Mouse (Mus musculus) left cerebral cortex, adult 11 months (tissue): ENCODE measurements around the gene B4galnt2.
"Not testable (repeated sequence)": the region's sequence is repeated elsewhere in the genome, so short reads cannot be mapped to it uniquely, and the experiment has no call there.

ENCODE experiments used
- DNase-seq: peaks from one replicate; pipeline ENCODE4 v3.0.0; 2022; ENCODE audit warnings: low spot score

Gene B4galnt2

GRCm38 (mm10) chr11:95896446-95897179 is 18.1 kb downstream of the B4galnt2 start:
- no peak for DNase-seq

GRCm38 (mm10) chr11:95890462-95891051 is 24.1 kb downstream of the B4galnt2 start:
- no peak for DNase-seq

- DNase-seq: not testable (repeated sequence)
Measured at GRCm38 (mm10) chr11:95879861-95880260, 34.8 kb downstream of the B4galnt2 start.

- no peak for DNase-seq
Measured at GRCm38 (mm10) chr11:95876296-95876695, 38.4 kb downstream of the B4galnt2 start.

DNA sequence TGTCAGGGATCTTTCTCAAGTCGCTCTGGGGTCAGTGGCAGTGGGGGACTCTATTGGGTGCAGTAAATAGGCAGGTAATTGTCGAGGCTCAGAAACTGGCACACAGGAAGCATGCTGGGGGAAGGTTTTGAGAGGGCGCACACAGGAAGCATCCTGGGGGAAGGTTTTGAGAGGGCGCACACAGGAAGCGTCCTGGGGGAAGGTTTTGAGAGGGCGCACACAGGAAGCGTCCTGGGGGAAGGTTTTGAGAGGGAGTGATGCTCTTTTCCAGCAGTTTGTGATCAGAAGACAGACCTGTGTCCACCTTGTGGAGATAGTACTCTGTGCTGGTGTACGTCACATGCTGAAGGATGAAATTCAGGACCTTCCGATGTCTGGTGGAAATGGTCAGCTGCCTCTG is 38.9 kb downstream of the B4galnt2 start:
- DNase-seq: no peak

- no peak for DNase-seq
Measured at GRCm38 (mm10) chr11:95869918-95870470, 44.7 kb downstream of the B4galnt2 start.

DNA sequence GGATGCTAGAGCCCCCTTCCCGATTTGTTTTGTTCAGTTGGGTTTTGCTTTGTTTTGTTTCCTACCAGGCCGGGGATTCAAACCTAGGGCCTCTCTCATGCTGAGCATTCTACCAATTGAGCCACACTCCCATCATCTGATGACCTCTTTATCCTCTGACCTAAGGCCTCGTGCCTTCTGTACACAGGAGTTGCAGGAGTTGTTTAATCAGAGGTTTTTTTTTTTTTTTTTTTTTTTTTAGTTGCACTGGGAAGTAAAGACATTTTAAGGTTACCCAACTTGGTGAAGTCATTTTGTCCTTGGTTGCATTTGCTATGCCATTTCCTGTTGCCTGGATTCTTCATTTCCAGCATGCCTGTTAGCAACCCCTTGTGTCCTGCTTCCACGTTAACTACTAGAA is 45.2 kb downstream of the B4galnt2 start:
- no peak for DNase-seq

DNA sequence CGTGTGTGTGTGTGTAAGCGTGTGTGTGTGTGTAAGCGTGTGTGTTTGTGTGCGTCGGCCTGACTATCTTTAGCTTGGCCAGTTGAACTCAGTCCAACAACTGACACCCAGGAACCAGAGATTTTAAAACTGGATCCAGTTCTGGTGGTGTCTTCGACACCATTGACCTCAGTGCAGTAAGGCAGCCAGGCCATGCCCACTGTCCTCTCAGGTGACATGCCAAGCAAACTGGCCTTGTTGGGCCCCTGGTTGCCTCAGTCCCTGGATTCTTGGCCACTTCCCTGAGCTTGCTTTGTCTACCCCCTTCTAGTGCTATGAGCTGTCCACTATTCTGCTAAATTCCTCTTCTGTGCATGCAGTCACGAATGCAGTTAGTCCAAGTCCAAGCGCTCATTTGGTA is 53.3 kb downstream of the B4galnt2 start:
- DNase-seq: no peak

DNA sequence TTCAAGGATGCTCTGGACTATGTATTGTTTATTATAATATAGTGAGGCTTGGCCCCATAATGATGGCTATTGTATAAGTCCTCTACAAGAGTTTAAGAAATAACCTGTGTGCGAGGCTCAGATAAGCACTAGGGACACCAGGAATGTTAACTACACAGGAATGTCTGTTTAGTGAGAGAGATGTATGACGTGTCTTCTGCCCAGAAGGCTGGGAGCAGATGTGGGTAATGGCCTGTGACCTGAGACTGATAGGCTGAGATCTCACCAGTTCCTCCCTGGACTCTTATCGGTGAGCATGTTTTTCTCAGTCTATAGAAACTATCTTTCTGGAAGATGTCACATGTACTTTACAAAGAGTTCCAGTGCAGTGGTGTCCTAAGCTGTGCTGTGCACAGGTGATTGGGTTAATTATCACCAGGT is 54.6 kb downstream of the B4galnt2 start:
- DNase-seq: no peak

GRCm38 (mm10) chr11:95859468-95859855 is 55.2 kb downstream of the B4galnt2 start:
- peak; percentile 59 for DNase-seq

GRCm38 (mm10) chr11:95858528-95859467 is 55.9 kb downstream of the B4galnt2 start:
- peak; percentile 96 for DNase-seq

DNA sequence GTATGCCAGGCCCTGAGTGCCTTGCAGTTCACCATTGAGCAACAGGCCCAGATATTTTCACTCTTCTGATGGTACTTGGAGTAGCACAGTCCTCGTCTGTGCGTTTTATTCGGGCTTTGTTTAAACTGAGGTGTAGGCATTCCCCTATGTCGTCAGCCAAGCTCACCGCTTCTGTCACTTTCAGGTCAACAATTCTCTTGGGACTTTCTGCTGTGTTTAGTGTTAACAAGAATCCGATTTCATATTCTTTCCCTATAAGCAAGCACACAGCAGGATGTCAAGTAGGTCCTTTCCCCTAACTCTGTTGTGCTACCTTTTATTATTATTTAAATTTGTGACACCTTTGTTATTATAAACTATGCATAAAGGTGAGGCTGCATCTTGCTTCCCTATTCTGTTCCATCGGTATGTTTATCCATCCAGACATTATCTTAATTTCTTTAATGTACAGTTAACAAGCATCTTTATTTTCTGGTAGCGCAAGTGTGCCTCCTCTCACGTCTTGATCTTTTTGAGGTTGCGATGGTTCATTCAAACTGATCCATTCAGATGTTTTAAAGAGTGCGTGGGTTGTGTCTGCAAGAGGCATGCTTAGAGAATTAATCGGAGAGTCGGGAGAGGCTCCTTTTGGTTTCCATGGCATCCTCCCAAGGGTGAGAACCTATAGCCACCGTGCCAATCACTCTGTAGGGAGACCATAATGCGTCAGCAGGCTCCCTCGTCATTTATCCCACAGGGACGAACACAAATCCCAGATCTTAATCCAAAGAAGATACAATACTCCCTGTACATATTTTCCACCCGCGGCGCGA is 56.8 kb downstream of the B4galnt2 start:
- DNase-seq: peak; percentile 51

DNA sequence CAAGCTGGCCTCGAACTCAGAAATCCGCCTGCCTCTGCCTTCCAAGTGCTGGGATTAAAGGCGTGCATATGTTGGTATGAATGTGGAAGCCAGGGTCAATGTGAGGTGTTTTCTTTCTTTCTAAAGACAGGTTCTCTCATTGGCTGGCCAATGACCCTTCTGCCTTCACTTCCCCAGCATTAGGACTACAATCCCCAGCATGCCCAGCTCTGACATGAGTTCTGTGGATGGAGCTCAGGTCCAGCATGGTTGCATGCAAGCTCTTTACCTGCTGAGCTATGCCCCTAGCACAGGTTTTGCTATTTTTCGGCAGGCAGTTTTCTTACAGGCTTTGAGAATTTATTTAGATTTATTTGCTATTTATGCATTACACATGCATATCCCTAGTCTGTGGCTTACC is 57.4 kb downstream of the B4galnt2 start:
- DNase-seq: no peak

DNA sequence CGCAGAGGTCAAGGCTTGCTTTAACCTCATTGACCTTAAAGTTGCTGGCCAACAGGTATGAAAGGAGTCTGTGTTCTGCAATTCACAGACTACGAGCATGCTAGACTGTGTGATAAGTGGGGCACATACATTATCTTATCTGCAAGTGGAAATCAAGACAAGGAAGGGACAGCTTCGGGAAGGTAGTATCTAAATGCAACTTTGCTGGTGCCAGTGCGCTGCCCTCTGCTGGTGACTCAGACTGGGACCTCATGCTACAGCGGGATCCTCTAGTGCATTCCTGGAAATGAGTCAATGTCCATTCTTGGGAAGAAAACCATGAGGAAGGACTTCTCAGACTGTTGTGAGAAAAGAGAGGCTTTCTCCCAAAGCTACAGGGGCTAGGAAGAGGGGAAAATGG is 61.0 kb downstream of the B4galnt2 start:
- no peak for DNase-seq

DNA sequence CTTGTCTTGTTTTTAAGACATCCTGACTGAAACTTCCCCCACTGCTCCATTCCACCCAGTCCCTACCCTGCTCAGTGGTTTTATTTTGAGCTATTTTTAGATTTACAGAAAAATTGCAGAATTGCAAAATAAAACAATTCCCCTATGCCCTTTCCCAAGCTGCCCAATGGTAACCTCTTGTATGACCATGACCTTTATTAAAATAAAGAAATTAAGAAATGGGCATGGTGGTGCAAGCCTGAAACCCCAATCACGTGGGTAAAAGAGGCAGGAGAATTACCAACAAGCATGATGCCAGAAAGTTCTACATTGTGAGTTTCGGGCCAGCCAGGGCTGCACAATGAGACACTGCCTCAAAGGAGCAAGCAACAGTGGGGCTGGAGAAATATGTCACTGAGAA is 63.8 kb downstream of the B4galnt2 start:
- no peak for DNase-seq

DNA sequence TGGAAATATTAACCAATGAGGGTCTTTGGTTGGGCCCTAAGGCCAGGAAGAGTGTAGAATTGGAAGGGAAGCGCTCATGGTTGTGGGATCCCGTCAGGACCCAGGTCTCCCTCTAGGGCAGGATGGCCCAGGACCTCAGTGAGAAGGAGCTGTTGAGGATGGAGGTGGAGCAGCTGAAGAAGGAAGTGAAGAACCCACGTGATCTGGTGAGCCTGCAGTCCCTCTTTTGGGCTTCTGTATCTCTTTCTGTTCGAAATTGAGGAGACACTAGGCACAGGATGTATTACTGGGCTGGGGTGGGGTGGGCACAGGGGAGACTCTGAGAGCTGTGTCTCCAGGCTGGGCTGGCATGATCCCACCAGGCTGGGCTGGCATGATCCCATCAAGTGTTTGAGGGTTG is 69.8 kb downstream of the B4galnt2 start:
- no peak for DNase-seq

GRCm38 (mm10) chr11:95843421-95843950 is 71.2 kb downstream of the B4galnt2 start:
- no peak for DNase-seq

DNA sequence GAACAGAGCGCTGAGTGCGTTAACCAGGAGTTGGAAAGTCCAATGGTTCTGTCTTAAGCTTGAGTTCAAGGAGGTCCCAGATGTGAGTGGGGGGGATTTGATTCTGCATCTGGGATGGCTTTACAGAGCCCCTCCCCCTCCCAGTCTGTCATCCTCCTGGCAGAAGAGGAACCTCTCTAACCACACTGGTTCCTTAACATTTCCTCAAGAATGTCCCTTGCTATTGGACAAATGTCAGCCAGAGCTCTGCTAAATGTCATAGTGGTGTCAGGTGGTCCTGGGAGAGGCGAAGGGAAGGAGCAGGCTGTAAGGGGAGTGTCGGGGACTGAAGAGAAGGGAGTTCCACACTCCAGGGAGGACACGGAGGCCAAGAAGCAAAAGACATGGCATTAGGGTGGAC is 71.7 kb downstream of the B4galnt2 start:
- no peak for DNase-seq

DNA sequence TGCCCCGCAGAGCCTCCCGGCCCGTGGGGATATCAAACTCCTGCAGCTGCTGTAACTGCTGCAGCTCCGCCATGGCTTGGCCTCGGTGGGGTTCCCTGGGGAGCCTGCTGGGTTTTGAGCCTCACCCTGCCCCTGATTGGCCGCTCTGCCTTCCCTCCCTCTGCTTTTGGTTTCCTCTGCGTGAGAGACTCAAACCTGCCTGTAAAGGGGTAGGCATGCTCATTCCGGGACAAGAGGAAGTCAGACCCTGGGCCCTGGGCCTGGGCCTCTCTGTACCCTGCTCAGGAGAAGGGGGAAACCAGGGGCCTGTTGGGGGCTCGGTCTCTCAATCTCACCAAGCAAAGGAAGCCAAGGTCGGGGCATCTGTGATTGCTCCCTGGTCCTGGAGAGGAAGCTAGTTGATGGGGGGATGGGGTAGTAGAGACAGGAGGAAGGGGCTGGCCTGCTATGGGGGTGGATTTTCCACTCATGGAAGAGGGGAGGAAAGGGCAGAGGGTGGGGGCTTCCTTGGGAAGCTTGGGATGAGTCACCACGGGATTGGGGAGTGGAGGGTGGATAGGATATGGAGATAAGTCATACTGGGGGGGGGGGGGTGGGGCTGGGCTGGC is 72.5 kb downstream of the B4galnt2 start, which contains the start of gene Abi3:
Gene Abi3, minus strand, starts transcription at position 403 of the 608 bp plus-strand sequence.
- DNase-seq: no peak

DNA sequence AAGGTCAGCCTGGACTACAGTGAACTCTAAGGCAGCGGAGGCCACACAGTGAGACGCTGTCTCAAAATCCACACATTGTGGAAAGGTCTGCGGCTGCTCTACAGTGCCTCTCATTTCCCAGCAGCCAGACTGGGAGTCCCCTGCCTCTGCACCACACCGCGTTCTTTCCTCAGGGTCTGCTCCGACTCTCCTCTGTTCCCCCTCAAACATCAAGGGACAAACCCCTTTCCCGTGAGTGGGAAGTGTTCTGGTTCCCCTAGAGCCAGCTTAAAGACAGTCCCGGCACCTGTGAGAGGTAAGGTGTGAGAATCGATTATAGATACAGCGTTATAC is 73.2 kb downstream of the B4galnt2 start:
- DNase-seq: no peak
